Mouse (Mus musculus) heart, adult 2 months (tissue): ENCODE measurements at regions not wholly inside any gene's neighbourhood (a gene's known extent, or its start where the extent isn't known, plus 50 kb on each side); places are given as distances from the start of the nearest gene placed in this dataset.
"Not testable (repeated sequence)": the region's sequence is repeated elsewhere in the genome, so short reads cannot be mapped to it uniquely, and the experiment has no call there.

ENCODE experiments used
- CTCF ChIP-seq: fragments of 200-600 bp; IDR thresholded peaks from 2 replicates; pipeline ENCODE4 v1.8.1; 2022; ENCODE audit warnings: antibody characterized with exemption, mild to moderate bottlenecking, moderate library complexity
- EP300 ChIP-seq: fragments of 200-500 bp; IDR thresholded peaks from 2 replicates; pipeline ENCODE4 v1.6.1; 2011; ENCODE audit warnings: low read depth, low read length, control low read depth; ENCODE audit not compliant: insufficient read depth
- POLR2A ChIP-seq: fragments of 200-500 bp; IDR thresholded peaks from 2 replicates; pipeline ENCODE4 v1.6.1; 2011; ENCODE audit warnings: mild to moderate bottlenecking, low read depth, low read length, control low read depth; ENCODE audit not compliant: insufficient read depth

GRCm38 (mm10) chr15:96787921-96788320 is 88.4 kb upstream of the Slc38a2 start:
- not testable (repeated sequence) for TF ChIP-seq EP300, CTCF, POLR2A
